Comparison of ENCODE assay signal across 7 mouse cellular contexts in the genomic region with DNA sequence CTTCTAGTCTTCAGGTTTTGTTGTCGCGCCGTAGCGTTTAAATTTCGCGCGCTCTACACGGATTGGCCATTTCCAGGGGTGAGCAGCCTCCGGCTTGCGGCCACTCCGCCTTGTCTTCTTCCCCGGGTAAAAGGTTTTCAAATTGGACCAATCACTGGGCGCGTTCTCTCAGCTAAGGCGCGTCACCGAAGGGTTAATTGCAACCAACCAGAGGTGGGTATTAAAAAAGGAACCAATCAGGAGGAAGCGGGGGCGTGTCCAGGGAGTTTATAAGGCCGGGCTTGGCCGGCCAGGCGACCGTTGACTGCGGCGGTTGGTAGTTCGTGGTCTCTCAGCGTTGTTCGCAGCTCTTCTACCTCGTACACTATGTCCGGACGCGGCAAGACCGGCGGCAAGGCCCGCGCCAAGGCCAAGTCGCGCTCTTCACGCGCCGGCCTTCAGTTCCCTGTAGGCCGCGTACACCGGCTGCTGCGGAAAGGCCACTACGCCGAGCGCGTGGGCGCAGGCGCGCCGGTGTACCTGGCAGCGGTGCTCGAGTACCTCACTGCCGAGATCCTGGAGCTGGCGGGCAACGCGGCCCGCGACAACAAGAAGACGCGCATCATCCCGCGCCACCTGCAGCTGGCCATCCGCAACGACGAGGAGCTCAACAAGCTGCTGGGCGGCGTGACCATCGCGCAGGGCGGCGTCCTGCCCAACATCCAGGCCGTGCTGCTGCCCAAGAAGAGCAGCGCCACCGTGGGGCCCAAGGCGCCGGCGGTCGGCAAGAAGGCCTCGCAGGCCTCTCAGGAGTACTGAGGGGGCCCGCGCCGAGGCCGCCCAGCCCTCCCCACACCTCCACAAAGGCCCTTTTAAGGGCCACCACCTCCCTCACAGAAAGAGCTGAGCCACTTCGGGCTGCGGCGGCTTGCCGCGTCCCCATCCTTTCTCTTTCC. TPM values are rescaled to one million over a fixed set of nuclear protein-coding genes. Genes with fewer than 3 reads are reported as not detected.
DNase-seq lines count a peak whose midpoint lies in the region; ATAC-seq lines count a peak whose summit lies in the region.

A gene (plus strand): TSS at position 299 of the 935 bp plus-strand sequence.

- no peaks in the 10 kb centered on the region for H3K9me3 ChIP-seq in embryonic facial prominence, embryonic 12.5 days
- H3K9me3 ChIP-seq in limb, embryonic 11.5 days (ENCODE audit: control insufficient read depth, low read length), result no peaks in the 10 kb centered on the region
- no peaks in the 10 kb centered on the region for H3K9me3 ChIP-seq in midbrain, embryonic 14.5 days (ENCODE audit: control insufficient read depth, low read length)

- under 1% methylated on average over 91 of the region's 91 CpGs for WGBS in embryonic facial prominence, embryonic 12.5 days
- WGBS in limb, embryonic 11.5 days, result under 1% methylated on average over 75 of the region's 91 CpGs
- WGBS in midbrain, embryonic 14.5 days, result under 1% methylated on average over 91 of the region's 91 CpGs

- peak within 1 kb of the TSS; percentile 96 for H3K4me3 ChIP-seq in embryonic facial prominence, embryonic 12.5 days
- H3K4me3 ChIP-seq in limb, embryonic 11.5 days (ENCODE audit: low read depth, low read length), result peak within 1 kb of the TSS; percentile 82
- peak within 1 kb of the TSS; percentile 83 for H3K4me3 ChIP-seq in midbrain, embryonic 14.5 days (replicated peaks; ENCODE audit: low read depth, low read length)

- peaks cover 15% of the 10 kb centered on the region for H3K4me1 ChIP-seq in embryonic facial prominence, embryonic 12.5 days
- peaks cover 10% of the 10 kb centered on the region; the same call in 1 of the 2 replicates for H3K4me1 ChIP-seq in limb, embryonic 11.5 days (ENCODE audit: control insufficient read depth, insufficient read depth, low read length)
- peaks cover 13% of the 10 kb centered on the region for H3K4me1 ChIP-seq in midbrain, embryonic 14.5 days (ENCODE audit: control insufficient read depth, insufficient read depth, low read length)

- H3K36me3 ChIP-seq in embryonic facial prominence, embryonic 12.5 days, result peaks cover 64% of the 10 kb centered on the region
- peaks cover 35% of the 10 kb centered on the region for H3K36me3 ChIP-seq in limb, embryonic 11.5 days (ENCODE audit: control insufficient read depth, insufficient read depth, low read length)
- peaks cover 38% of the 10 kb centered on the region for H3K36me3 ChIP-seq in midbrain, embryonic 14.5 days (ENCODE audit: control insufficient read depth, insufficient read depth, low read length)

- peak within 1 kb of the TSS; percentile 78 for H3K4me2 ChIP-seq in embryonic facial prominence, embryonic 12.5 days (replicated peaks)
- peak within 1 kb of the TSS; percentile 69 for H3K4me2 ChIP-seq in limb, embryonic 11.5 days (ENCODE audit: low read depth, severe bottlenecking)
- H3K4me2 ChIP-seq in midbrain, embryonic 14.5 days (ENCODE audit: low read length), result peak within 1 kb of the TSS; percentile 94

- H3K27ac ChIP-seq in embryonic facial prominence, embryonic 12.5 days, result peak within 1 kb of the TSS; percentile 98
- peak within 1 kb of the TSS; percentile 93 for H3K27ac ChIP-seq in limb, embryonic 11.5 days (replicated peaks; ENCODE audit: low read depth, low read length)
- H3K27ac ChIP-seq in midbrain, embryonic 14.5 days (replicated peaks; ENCODE audit: low read depth, low read length), result peak within 1 kb of the TSS; percentile 89

- H3K9ac ChIP-seq in embryonic facial prominence, embryonic 12.5 days, result peak within 1 kb of the TSS; percentile 98
- peak within 1 kb of the TSS; percentile 99 for H3K9ac ChIP-seq in limb, embryonic 11.5 days (ENCODE audit: low read length)
- peak within 1 kb of the TSS; percentile 91 for H3K9ac ChIP-seq in midbrain, embryonic 14.5 days (replicated peaks; ENCODE audit: low read length)

- H3K27me3 ChIP-seq in embryonic facial prominence, embryonic 12.5 days, result no peaks in the 10 kb centered on the region
- no peaks in the 10 kb centered on the region for H3K27me3 ChIP-seq in limb, embryonic 11.5 days (ENCODE audit: control insufficient read depth, insufficient read depth, low read length)
- H3K27me3 ChIP-seq in midbrain, embryonic 14.5 days (ENCODE audit: control insufficient read depth, insufficient read depth, low read length), result no peaks in the 10 kb centered on the region

- peak; percentile 93 for ATAC-seq in embryonic facial prominence, embryonic 12.5 days (ENCODE audit: insufficient number of reproducible peaks, insufficient read depth, low FRiP score, low TSS enrichment)
- ATAC-seq in limb, embryonic 11.5 days (ENCODE audit: insufficient number of reproducible peaks, low FRiP score, low TSS enrichment, low read depth), result peak; percentile 96
- ATAC-seq in midbrain, embryonic 14.5 days (ENCODE audit: low FRiP score, low TSS enrichment), result peak; percentile 97

- DNase-seq in adrenal gland, postnatal 25 days, result peak; percentile 94
- peak; percentile 100 for DNase-seq in heart, adult 11 months
- DNase-seq in kidney, adult 18-20 months, result peak; percentile 98
- DNase-seq in limb, embryonic 11.5 days (ENCODE audit: low spot score), result peak; percentile 99
- peak; percentile 99 for DNase-seq in midbrain, embryonic 14.5 days
- peak; percentile 94 to 95 for DNase-seq in spleen, adult 18-20 months

RNA-seq across cellular contexts. Expression of the gene that starts here (rescaled TPM):
- 56.5 and 65.2 TPM in 2 replicates for total RNA-seq in adrenal gland, postnatal 25 days (2021)
- polyA plus RNA-seq in embryonic facial prominence, embryonic 12.5 days (2016; fragmentation: Nextera tagmentation; extraction: Ambion mirVana), result 399 and 416 TPM in 2 replicates
- polyA plus RNA-seq in limb, embryonic 11.5 days (2014; fragmentation: Nextera tagmentation; extraction: Ambion mirVana), result 507 and 525 TPM in 2 replicates
- 98.1 and 128 TPM in 2 replicates for polyA plus RNA-seq in midbrain, embryonic 14.5 days (2014; fragmentation: Nextera tagmentation; extraction: Ambion mirVana)

Comparison
In these comparisons a context has a peak if more than half of its experiments do, and no peak if none do; other contexts are left out.
1. Peak in every context shown above with its lines: DNase-seq, ATAC-seq, H3K4me3 ChIP-seq and H3K27ac ChIP-seq.